Mouse (Mus musculus) heart, adult 2 months (tissue): ENCODE results near the gene Plod1.

Experiments
- CTCF ChIP-seq: fragments of 200-600 bp; IDR thresholded peaks from 2 replicates; pipeline ENCODE4 v1.8.1; 2022; ENCODE audit warnings: antibody characterized with exemption, mild to moderate bottlenecking, moderate library complexity
- POLR2A ChIP-seq: fragments of 200-500 bp; IDR thresholded peaks from 2 replicates; pipeline ENCODE4 v1.6.1; 2011; ENCODE audit warnings: mild to moderate bottlenecking, low read depth, low read length, control low read depth; ENCODE audit not compliant: insufficient read depth

- TF ChIP-seq CTCF: no peak
- TF ChIP-seq POLR2A: no peak
These were observed 32.8 kb upstream of the Plod1 start for GRCm38 (mm10) chr4:147969337-147969736.
